In the genomic region with DNA sequence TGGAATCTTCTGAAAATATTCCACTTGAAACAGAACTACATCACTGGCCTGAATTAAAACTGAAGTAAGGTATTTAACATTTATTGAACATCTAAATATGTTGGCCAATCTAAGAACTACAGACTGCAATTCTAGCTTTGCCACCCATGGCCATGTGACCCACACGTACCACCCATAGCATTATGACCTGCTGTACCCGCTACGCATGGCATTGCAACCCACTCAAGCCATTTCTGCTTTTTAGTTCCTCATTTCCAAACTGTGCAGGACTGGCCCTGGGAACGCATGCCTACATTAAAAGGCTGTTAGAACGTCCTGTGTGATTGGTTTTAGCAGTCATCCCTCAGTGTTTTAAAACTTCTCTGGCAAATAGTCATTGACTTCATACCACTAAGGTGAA, we compare ENCODE assay signal across 18 mouse cellular contexts. TPM values are rescaled to one million over a fixed set of nuclear protein-coding genes. Genes with fewer than 3 reads are reported as not detected.
DNase-seq lines count a peak whose midpoint lies in the region; ATAC-seq and TF ChIP-seq lines count a peak whose summit lies in the region.
"Had no signal": no experiment of that assay in that cellular context is flagged by ENCODE, and none has a peak within 500 bp of the region (broad histone marks: within the 10 kb centered on the region; RNA-seq: fewer than 3 reads in every experiment).

No protein-coding gene starts in this region.

- no peak for TF ChIP-seq CTCF in liver, postnatal 0 days (IDR thresholded peaks at IDR 0.05; ENCODE audit: low read depth)
- TF ChIP-seq CTCF in MEL (IDR thresholded peaks at IDR 0.05 in 2 of 3, conservative IDR thresholded peaks at IDR 0.05 in 1 of 3; ENCODE audit: control insufficient read depth in 1 of 3, insufficient read depth in 1 of 3, low read depth in 2 of 3, low read length in 3 of 3, poor library complexity in 1 of 3, severe bottlenecking in 1 of 3): no peak
- no peak for TF ChIP-seq CTCF in forebrain, postnatal 0 days (IDR thresholded peaks at IDR 0.05; ENCODE audit: low read depth)

- peak; percentile 24 for DNase-seq in liver, postnatal 0 days
- peak; percentile 47 for DNase-seq in MEL (ENCODE audit: low read depth, low spot score)
- no peak for DNase-seq in forebrain, postnatal 0 days
- DNase-seq in forebrain, embryonic 14.5 days (ENCODE audit: low spot score): no peak
- DNase-seq: cerebellum, adult 11-12 months; midbrain, embryonic 14.5 days; right cerebral cortex, postnatal 14 days had no signal

- TF ChIP-seq RAD21 in MEL (IDR thresholded peaks at IDR 0.05; ENCODE audit: low read depth, low read length): no peak

- 0 out of 2 replicates have a peak overlapping the region, but pooled peaks have one; percentile 16 for H3K27ac ChIP-seq in liver, postnatal 0 days (ENCODE audit: low read depth)
- no peak overlapping the region for H3K27ac ChIP-seq in liver, embryonic 12.5 days
- H3K27ac ChIP-seq in MEL (ENCODE audit: control insufficient read depth, low read depth, low read length): no peak overlapping the region
- no peak overlapping the region for H3K27ac ChIP-seq in forebrain, postnatal 0 days (ENCODE audit: low read depth, low read length)
- no peak overlapping the region for H3K27ac ChIP-seq in forebrain, embryonic 14.5 days (ENCODE audit: low read depth, low read length)
- H3K27ac ChIP-seq: embryonic facial prominence, embryonic 13.5 days; hindbrain, embryonic 14.5 days; intestine, embryonic 15.5 days; limb, embryonic 15.5 days had no signal

- H3K4me1 ChIP-seq in liver, postnatal 0 days (ENCODE audit: insufficient read depth): no peaks in the 10 kb centered on the region
- no peaks in the 10 kb centered on the region for H3K4me1 ChIP-seq in liver, embryonic 12.5 days
- H3K4me1 ChIP-seq in MEL (ENCODE audit: control insufficient read depth in 1 of 2, insufficient read depth in 2 of 2, low read length in 2 of 2): no peaks in the 10 kb centered on the region
- no peaks in the 10 kb centered on the region for H3K4me1 ChIP-seq in forebrain, postnatal 0 days (ENCODE audit: insufficient read depth)
- H3K4me1 ChIP-seq in forebrain, embryonic 14.5 days (ENCODE audit: control insufficient read depth, insufficient read depth, low read length): no peaks in the 10 kb centered on the region
- H3K4me1 ChIP-seq: embryonic facial prominence, embryonic 13.5 days; intestine, embryonic 15.5 days; limb, embryonic 15.5 days had no signal

- no peaks in the 10 kb centered on the region for H3K27me3 ChIP-seq in liver, postnatal 0 days (ENCODE audit: insufficient read depth, low read length)
- no peaks in the 10 kb centered on the region for H3K27me3 ChIP-seq in liver, embryonic 12.5 days (replicated peaks)
- no peaks in the 10 kb centered on the region for H3K27me3 ChIP-seq in MEL (ENCODE audit: control insufficient read depth in 1 of 2, insufficient read depth in 2 of 2, low read length in 2 of 2)
- no peaks in the 10 kb centered on the region for H3K27me3 ChIP-seq in forebrain, postnatal 0 days (ENCODE audit: insufficient read depth, low read length)
- H3K27me3 ChIP-seq in forebrain, embryonic 14.5 days (replicated peaks; ENCODE audit: control insufficient read depth, insufficient read depth, low read length): no peaks in the 10 kb centered on the region
- H3K27me3 ChIP-seq: embryonic facial prominence, embryonic 13.5 days; intestine, embryonic 15.5 days; limb, embryonic 15.5 days had no signal

- H3K4me3 ChIP-seq in liver, postnatal 0 days (ENCODE audit: low read depth, low read length): no peak overlapping the region
- H3K4me3 ChIP-seq in liver, embryonic 12.5 days: no peak overlapping the region
- no peak overlapping the region for H3K4me3 ChIP-seq in MEL (ENCODE audit: control insufficient read depth in 1 of 2, insufficient read depth in 1 of 2, low read depth in 2 of 2, low read length in 2 of 2)
- H3K4me3 ChIP-seq in forebrain, postnatal 0 days (ENCODE audit: low read depth, low read length): no peak overlapping the region
- H3K4me3 ChIP-seq in forebrain, embryonic 14.5 days (ENCODE audit: low read depth, low read length): no peak overlapping the region
- H3K4me3 ChIP-seq: embryonic facial prominence, embryonic 13.5 days; intestine, embryonic 15.5 days; limb, embryonic 15.5 days had no signal

- TF ChIP-seq EP300 in liver, postnatal 0 days (IDR thresholded peaks at IDR 0.05; ENCODE audit: low read depth): no peak
- no peak for TF ChIP-seq EP300 in MEL (IDR thresholded peaks at IDR 0.05; ENCODE audit: low read depth in 1 of 2, low read length in 2 of 2)

- H3K4me2 ChIP-seq in liver, postnatal 0 days (ENCODE audit: low read depth, low read length): no peak overlapping the region
- H3K4me2 ChIP-seq in liver, embryonic 12.5 days: no peak overlapping the region
- no peak overlapping the region for H3K4me2 ChIP-seq in forebrain, postnatal 0 days (ENCODE audit: low read depth)
- no peak overlapping the region for H3K4me2 ChIP-seq in forebrain, embryonic 14.5 days (ENCODE audit: low read length)
- H3K4me2 ChIP-seq: embryonic facial prominence, embryonic 13.5 days; hindbrain, embryonic 14.5 days; intestine, embryonic 15.5 days; limb, embryonic 15.5 days had no signal

- whole genome bisulfite sequencing in liver, postnatal 0 days (ENCODE audit: insufficient replicate concordance): 66% methylated on average over 5 of the region's 5 CpGs
- WGBS in liver, embryonic 12.5 days (ENCODE audit: insufficient replicate concordance): 75% methylated on average over 5 of the region's 5 CpGs
- 98% methylated on average over 5 of the region's 5 CpGs for WGBS in forebrain, postnatal 0 days
- 95% methylated on average over 5 of the region's 5 CpGs for whole genome bisulfite sequencing in forebrain, embryonic 14.5 days

- H3K79me2 ChIP-seq in MEL (ENCODE audit: control insufficient read depth, insufficient read depth, low read length, poor library complexity): no peaks in the 10 kb centered on the region

- peak; percentile 57 for ATAC-seq in liver, postnatal 0 days
- ATAC-seq in liver, embryonic 12.5 days: no peak
- ATAC-seq in common myeloid progenitor, adult 5-6 weeks (replicated peaks; ENCODE audit: low read depth, poor library complexity, severe bottlenecking): peak; percentile 89
- ATAC-seq in monocyte, adult 5-6 weeks (replicated peaks; ENCODE audit: insufficient number of reproducible peaks, low FRiP score, low TSS enrichment, poor library complexity, severe bottlenecking): peak; percentile 97
- no peak for ATAC-seq in forebrain, postnatal 0 days
- no peak for ATAC-seq in forebrain, embryonic 14.5 days
- ATAC-seq: intestine, embryonic 15.5 days had no signal

- H3K36me3 ChIP-seq in liver, postnatal 0 days (replicated peaks; ENCODE audit: insufficient read depth, low read length): peaks cover 20% of the 10 kb centered on the region
- H3K36me3 ChIP-seq in liver, embryonic 12.5 days: peaks cover 82% of the 10 kb centered on the region
- H3K36me3 ChIP-seq in MEL (ENCODE audit: control insufficient read depth in 1 of 2, insufficient read depth in 2 of 2, low read length in 2 of 2): peaks cover 0 to 3% of the 10 kb centered on the region in 2 experiments; a peak in 2 of 4 replicates
- H3K36me3 ChIP-seq in forebrain, postnatal 0 days (ENCODE audit: insufficient read depth): peaks cover 86% of the 10 kb centered on the region
- peaks cover 71% of the 10 kb centered on the region for H3K36me3 ChIP-seq in forebrain, embryonic 14.5 days (ENCODE audit: control insufficient read depth, insufficient read depth, low read length)
- H3K36me3 ChIP-seq: intestine, embryonic 15.5 days had no signal

- no peaks in the 10 kb centered on the region for H3K9me3 ChIP-seq in liver, postnatal 0 days (ENCODE audit: low read length)
- H3K9me3 ChIP-seq in liver, embryonic 12.5 days (replicated peaks): no peaks in the 10 kb centered on the region
- no peaks in the 10 kb centered on the region for H3K9me3 ChIP-seq in MEL (replicated peaks; ENCODE audit: insufficient read depth, low read length)
- no peaks in the 10 kb centered on the region for H3K9me3 ChIP-seq in forebrain, postnatal 0 days (ENCODE audit: low read length)
- no peaks in the 10 kb centered on the region for H3K9me3 ChIP-seq in forebrain, embryonic 14.5 days (replicated peaks; ENCODE audit: control insufficient read depth, low read length)
- H3K9me3 ChIP-seq: embryonic facial prominence, embryonic 13.5 days; intestine, embryonic 15.5 days; limb, embryonic 15.5 days had no signal

- no peak overlapping the region for H3K9ac ChIP-seq in liver, postnatal 0 days (replicated peaks)
- H3K9ac ChIP-seq in liver, embryonic 12.5 days: no peak overlapping the region
- H3K9ac ChIP-seq in MEL (ENCODE audit: control insufficient read depth, low read depth, low read length, poor library complexity, severe bottlenecking): no peak overlapping the region
- H3K9ac ChIP-seq in forebrain, postnatal 0 days: no peak overlapping the region
- no peak overlapping the region for H3K9ac ChIP-seq in forebrain, embryonic 14.5 days (ENCODE audit: low read length)
- H3K9ac ChIP-seq: embryonic facial prominence, embryonic 13.5 days; hindbrain, embryonic 14.5 days; intestine, embryonic 15.5 days; limb, embryonic 15.5 days had no signal

- no peak for TF ChIP-seq POLR2A in MEL (IDR thresholded peaks at IDR 0.05; ENCODE audit: control insufficient read depth in 1 of 2, insufficient read depth in 1 of 2, low read depth in 1 of 2, low read length in 2 of 2, poor library complexity in 1 of 2)

RNA-seq across cellular contexts. Expression of a gene that starts 32.6 kb away (rescaled TPM):
- polyA plus RNA-seq in liver, postnatal 0 days (2015; fragmentation: Nextera tagmentation; extraction: Ambion mirVana): not detected in 2 replicates
- polyA plus RNA-seq in liver, embryonic 12.5 days (2016; fragmentation: Nextera tagmentation; extraction: Ambion mirVana): not detected in 2 replicates
- total RNA-seq in MEL (2012; rRNA removed): not detected in 2 replicates
- not detected for polyA plus RNA-seq in MEL (2012; ENCODE audit: insufficient read depth in 1 of 2, insufficient read length in 2 of 2, low read depth in 1 of 2, low replicate concordance in 2 of 2, missing spikeins in 1 of 2)
- total RNA-seq in common myeloid progenitor, adult 5-6 weeks (2017): 1.1 TPM in 2 replicates
- total RNA-seq in monocyte, adult 5-6 weeks (2017): 70.8 to 81.1 TPM (median 72.0 TPM) in 3 replicates
- total RNA-seq in forebrain, postnatal 0 days (2014; rRNA removed): not detected in 2 replicates
- not detected in 2 replicates for polyA plus RNA-seq in forebrain, postnatal 0 days (2015; fragmentation: Nextera tagmentation; extraction: Ambion mirVana)
- polyA plus RNA-seq in forebrain, embryonic 14.5 days (2014; fragmentation: Nextera tagmentation; extraction: Ambion mirVana): not detected in 2 replicates
- total RNA-seq: layer of hippocampus, postnatal 25 days; left cerebral cortex, postnatal 25 days had no signal
- polyA plus RNA-seq: embryonic facial prominence, embryonic 13.5 days; heart, postnatal 0 days; hindbrain, embryonic 14.5 days; intestine, embryonic 15.5 days; kidney, embryonic 14.5 days; midbrain, embryonic 14.5 days had no signal

RNA-seq across cellular contexts. Expression of a gene that starts 55.6 kb away (rescaled TPM):
- polyA plus RNA-seq in liver, postnatal 0 days (2015; fragmentation: Nextera tagmentation; extraction: Ambion mirVana): 51.7 and 54.9 TPM in 2 replicates
- 62.1 and 63.7 TPM in 2 replicates for polyA plus RNA-seq in liver, embryonic 12.5 days (2016; fragmentation: Nextera tagmentation; extraction: Ambion mirVana)
- total RNA-seq in MEL (2012; rRNA removed): 65.7 and 79.2 TPM in 2 replicates
- polyA plus RNA-seq in MEL (2012; ENCODE audit: insufficient read depth in 1 of 2, insufficient read length in 2 of 2, low read depth in 1 of 2, low replicate concordance in 2 of 2, missing spikeins in 1 of 2): 100 to 1,000 TPM; 126 to 241 TPM
- 139 and 205 TPM in 2 replicates for total RNA-seq in common myeloid progenitor, adult 5-6 weeks (2017)
- total RNA-seq in monocyte, adult 5-6 weeks (2017): 124 to 272 TPM (median 203 TPM) in 3 replicates
- total RNA-seq in forebrain, postnatal 0 days (2014; rRNA removed): 32.7 and 39.2 TPM in 2 replicates
- 90.9 and 91.2 TPM in 2 replicates for polyA plus RNA-seq in forebrain, postnatal 0 days (2015; fragmentation: Nextera tagmentation; extraction: Ambion mirVana)
- polyA plus RNA-seq in forebrain, embryonic 14.5 days (2014; fragmentation: Nextera tagmentation; extraction: Ambion mirVana): 81.1 and 88.6 TPM in 2 replicates

Comparison
In these comparisons a context has a peak if more than half of its experiments do, and no peak if none do; other contexts are left out.
1. ATAC-seq: peak in liver, postnatal 0 days (single experiment), common myeloid progenitor, adult 5-6 weeks (single experiment) and monocyte, adult 5-6 weeks (single experiment); none in liver, embryonic 12.5 days (single experiment), forebrain, postnatal 0 days (single experiment) and forebrain, embryonic 14.5 days (single experiment).
2. DNase-seq: peak in liver, postnatal 0 days (single experiment) and MEL (single experiment); none in forebrain, postnatal 0 days (single experiment) and forebrain, embryonic 14.5 days (single experiment).